Comparison of ENCODE assay signal across 28 mouse cellular contexts in the genomic region with DNA sequence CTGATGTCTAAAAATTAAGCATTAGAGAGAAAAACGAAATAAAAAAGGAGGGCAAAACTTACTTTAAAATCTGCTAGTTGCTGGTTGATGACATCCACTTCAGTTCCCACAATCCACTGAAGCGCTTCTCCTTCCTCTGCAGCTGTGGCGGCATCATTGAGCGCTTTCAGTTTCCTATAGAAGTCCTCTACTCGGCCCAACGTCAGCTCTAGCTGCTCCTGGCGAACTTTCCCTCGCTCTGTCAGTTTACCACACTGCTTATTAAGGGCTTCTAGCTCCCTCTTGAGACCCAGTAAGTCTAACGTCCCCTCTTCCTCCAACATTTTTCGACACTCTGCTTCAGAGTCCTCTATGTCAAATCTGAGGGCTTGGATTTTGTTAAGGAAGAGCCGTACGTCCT.
DNase-seq lines count a peak whose midpoint lies in the region; ATAC-seq and TF ChIP-seq lines count a peak whose summit lies in the region.
"Had no signal": no experiment of that assay in that cellular context is flagged by ENCODE, and none has a peak within 500 bp of the region (broad histone marks: within the 10 kb centered on the region; RNA-seq: fewer than 3 reads in every experiment).

No protein-coding gene starts in this region.

- H3K4me2 ChIP-seq in intestine, postnatal 0 days (replicated peaks; ENCODE audit: low read depth): no peak overlapping the region
- no peak overlapping the region for H3K4me2 ChIP-seq in intestine, embryonic 15.5 days (replicated peaks)
- no peak overlapping the region for H3K4me2 ChIP-seq in CH12.LX (ENCODE audit: insufficient read depth, low read depth, poor library complexity, severe bottlenecking)
- H3K4me2 ChIP-seq in forebrain, embryonic 13.5 days: no peak overlapping the region
- H3K4me2 ChIP-seq in hindbrain, embryonic 14.5 days (replicated peaks): no peak overlapping the region
- H3K4me2 ChIP-seq: embryonic facial prominence, embryonic 12.5 days; embryonic facial prominence, embryonic 15.5 days; forebrain, embryonic 15.5 days; heart, embryonic 12.5 days; heart, embryonic 15.5 days; hindbrain, embryonic 13.5 days had no signal

- no peak overlapping the region for H3K27ac ChIP-seq in intestine, postnatal 0 days (ENCODE audit: low read depth, low read length)
- H3K27ac ChIP-seq in intestine, embryonic 15.5 days: no peak overlapping the region
- H3K27ac ChIP-seq in CH12.LX (ENCODE audit: insufficient read depth, low read depth): no peak overlapping the region
- peak overlapping the region; percentile 1; the same call in 1 of the 2 replicates for H3K27ac ChIP-seq in small intestine, adult 2 months (ENCODE audit: insufficient read depth, low read depth, low read length)
- no peak overlapping the region for H3K27ac ChIP-seq in forebrain, embryonic 13.5 days
- H3K27ac ChIP-seq in hindbrain, embryonic 14.5 days: no peak overlapping the region
- H3K27ac ChIP-seq: embryonic facial prominence, embryonic 12.5 days; embryonic facial prominence, embryonic 15.5 days; forebrain, embryonic 15.5 days; heart, embryonic 15.5 days; hindbrain, embryonic 10.5 days; hindbrain, embryonic 13.5 days; hindbrain, postnatal 0 days had no signal

- H3K9ac ChIP-seq in intestine, postnatal 0 days (ENCODE audit: low read depth, low read length): no peak overlapping the region
- no peak overlapping the region for H3K9ac ChIP-seq in intestine, embryonic 15.5 days
- H3K9ac ChIP-seq in CH12.LX (ENCODE audit: insufficient read depth, low read depth): no peak overlapping the region
- H3K9ac ChIP-seq in forebrain, embryonic 13.5 days: no peak overlapping the region
- no peak overlapping the region for H3K9ac ChIP-seq in hindbrain, embryonic 14.5 days
- H3K9ac ChIP-seq: embryonic facial prominence, embryonic 12.5 days; embryonic facial prominence, embryonic 15.5 days; forebrain, embryonic 15.5 days; heart, embryonic 12.5 days; heart, embryonic 15.5 days; hindbrain, embryonic 13.5 days had no signal

- H3K36me3 ChIP-seq in intestine, postnatal 0 days (ENCODE audit: control insufficient read depth, insufficient read depth): peaks cover 41% of the 10 kb centered on the region
- H3K36me3 ChIP-seq in intestine, embryonic 15.5 days: peaks cover 21% of the 10 kb centered on the region
- peaks cover 31 to 84% of the 10 kb centered on the region in 2 experiments for H3K36me3 ChIP-seq in CH12.LX (replicated peaks in 1 of 2; ENCODE audit: control insufficient read depth in 1 of 2, insufficient read depth in 1 of 2, low read length in 1 of 2)
- peaks cover 24% of the 10 kb centered on the region for H3K36me3 ChIP-seq in small intestine, adult 2 months (ENCODE audit: control insufficient read depth, insufficient read depth, low read length)
- H3K36me3 ChIP-seq in forebrain, embryonic 13.5 days (ENCODE audit: poor library complexity, severe bottlenecking): peaks cover 69% of the 10 kb centered on the region
- peaks cover 76% of the 10 kb centered on the region for H3K36me3 ChIP-seq in hindbrain, embryonic 14.5 days (replicated peaks; ENCODE audit: control insufficient read depth, insufficient read depth)

- in situ Hi-C loops in CH12.LX (cut with MboI; ENCODE audit: low pct_ligation_motif_present, low pct_unique_long_range_greater_than_20kb, low sequenced_read_pairs): no loop called here

- H3K27me3 ChIP-seq in intestine, postnatal 0 days (replicated peaks; ENCODE audit: control insufficient read depth, insufficient read depth, low read length): no peaks in the 10 kb centered on the region
- H3K27me3 ChIP-seq in intestine, embryonic 15.5 days (replicated peaks): no peaks in the 10 kb centered on the region
- H3K27me3 ChIP-seq in CH12.LX (replicated peaks): no peaks in the 10 kb centered on the region
- H3K27me3 ChIP-seq in small intestine, adult 2 months (ENCODE audit: control insufficient read depth, insufficient read depth, low read length): no peaks in the 10 kb centered on the region
- H3K27me3 ChIP-seq in forebrain, embryonic 13.5 days: no peaks in the 10 kb centered on the region
- no peaks in the 10 kb centered on the region for H3K27me3 ChIP-seq in hindbrain, embryonic 14.5 days (ENCODE audit: control insufficient read depth, insufficient read depth, low read length)
- H3K27me3 ChIP-seq: embryonic facial prominence, embryonic 12.5 days; embryonic facial prominence, embryonic 15.5 days; forebrain, embryonic 15.5 days; heart, embryonic 12.5 days; heart, embryonic 15.5 days; hindbrain, embryonic 13.5 days; Patski had no signal

- no peak for TF ChIP-seq EP300 in CH12.LX (IDR thresholded peaks at IDR 0.05; ENCODE audit: low read length)

- no peak for TF ChIP-seq POLR2A in lung, adult 2 months (IDR thresholded peaks at IDR 0.05; ENCODE audit: borderline replicate concordance, extremely low read depth, low read depth, low read length)
- TF ChIP-seq POLR2A in CH12.LX (IDR thresholded peaks at IDR 0.05; ENCODE audit: low read depth, low read length): no peak
- TF ChIP-seq POLR2A in small intestine, adult 2 months (IDR thresholded peaks at IDR 0.05; ENCODE audit: low read depth, low read length): no peak

- no peaks in the 10 kb centered on the region for H3K9me3 ChIP-seq in intestine, postnatal 0 days (ENCODE audit: control insufficient read depth)
- H3K9me3 ChIP-seq in intestine, embryonic 15.5 days: no peaks in the 10 kb centered on the region
- H3K9me3 ChIP-seq in CH12.LX (replicated peaks; ENCODE audit: low read length): no peaks in the 10 kb centered on the region
- no peaks in the 10 kb centered on the region for H3K9me3 ChIP-seq in forebrain, embryonic 13.5 days (replicated peaks)
- H3K9me3 ChIP-seq in hindbrain, embryonic 14.5 days (ENCODE audit: control insufficient read depth, low read length): no peaks in the 10 kb centered on the region
- H3K9me3 ChIP-seq: embryonic facial prominence, embryonic 12.5 days; embryonic facial prominence, embryonic 15.5 days; forebrain, embryonic 15.5 days; G1E; heart, embryonic 12.5 days; heart, embryonic 15.5 days; hindbrain, embryonic 10.5 days; hindbrain, embryonic 13.5 days had no signal

- TF ChIP-seq RAD21 in CH12.LX (IDR thresholded peaks at IDR 0.05; ENCODE audit: low read depth, low read length): peak; percentile 36

- no peaks in the 10 kb centered on the region for H3K4me1 ChIP-seq in intestine, postnatal 0 days (replicated peaks; ENCODE audit: control insufficient read depth, insufficient read depth, low read length)
- no peaks in the 10 kb centered on the region for H3K4me1 ChIP-seq in intestine, embryonic 15.5 days (replicated peaks)
- H3K4me1 ChIP-seq in lung, adult 2 months (ENCODE audit: control insufficient read depth, insufficient read depth, low read length): peaks cover 19% of the 10 kb centered on the region
- H3K4me1 ChIP-seq in CH12.LX (ENCODE audit: control insufficient read depth in 1 of 2, insufficient read depth in 2 of 2): peaks cover 0 to 31% of the 10 kb centered on the region in 2 experiments; a peak in 2 of 4 replicates
- H3K4me1 ChIP-seq in small intestine, adult 2 months (ENCODE audit: control insufficient read depth, insufficient read depth, insufficient read length, low read length): peaks cover 4% of the 10 kb centered on the region; the same call in 1 of the 2 replicates
- H3K4me1 ChIP-seq in forebrain, embryonic 13.5 days: no peaks in the 10 kb centered on the region
- no peaks in the 10 kb centered on the region for H3K4me1 ChIP-seq in hindbrain, embryonic 14.5 days (replicated peaks; ENCODE audit: control insufficient read depth, insufficient read depth, low read length)
- H3K4me1 ChIP-seq: embryonic facial prominence, embryonic 12.5 days; hindbrain, embryonic 13.5 days had no signal

- no peak overlapping the region for H3K4me3 ChIP-seq in intestine, postnatal 0 days (ENCODE audit: low read depth, low read length)
- H3K4me3 ChIP-seq in intestine, embryonic 15.5 days (replicated peaks): no peak overlapping the region
- H3K4me3 ChIP-seq in lung, adult 2 months (replicated peaks; ENCODE audit: extremely low read depth, low read depth, low read length): no peak overlapping the region
- no peak overlapping the region for H3K4me3 ChIP-seq in CH12.LX (replicated peaks in 1 of 3; ENCODE audit: low read depth in 2 of 3, low read length in 2 of 3, poor library complexity in 1 of 3)
- H3K4me3 ChIP-seq in small intestine, adult 2 months (ENCODE audit: low read depth, low read length): no peak overlapping the region
- no peak overlapping the region for H3K4me3 ChIP-seq in forebrain, embryonic 13.5 days
- H3K4me3 ChIP-seq in hindbrain, embryonic 14.5 days (replicated peaks; ENCODE audit: low read length): no peak overlapping the region
- H3K4me3 ChIP-seq: embryonic facial prominence, embryonic 12.5 days; embryonic facial prominence, embryonic 15.5 days; forebrain, embryonic 15.5 days; heart, embryonic 12.5 days; heart, embryonic 15.5 days; hindbrain, embryonic 10.5 days; hindbrain, embryonic 13.5 days had no signal

- 72% methylated on average over 12 of the region's 12 CpGs for WGBS in intestine, postnatal 0 days
- 78% methylated on average over 12 of the region's 12 CpGs for WGBS in intestine, embryonic 15.5 days
- 67% methylated on average over 12 of the region's 12 CpGs for WGBS in lung, adult 2 months
- 78% methylated on average over 12 of the region's 12 CpGs for whole genome bisulfite sequencing in small intestine, adult 2 months
- 86% methylated on average over 12 of the region's 12 CpGs for WGBS in forebrain, embryonic 13.5 days
- WGBS in hindbrain, embryonic 14.5 days: 86% methylated on average over 12 of the region's 12 CpGs

- TF ChIP-seq CTCF in intestine, postnatal 0 days (IDR thresholded peaks at IDR 0.05; ENCODE audit: low read depth): peak; percentile 38
- TF ChIP-seq CTCF in lung, adult 2 months (IDR thresholded peaks at IDR 0.05; ENCODE audit: insufficient read depth, low read length): no peak
- peak in 1 of 2 experiments; percentile 30; a peak in 1 of 4 replicates for TF ChIP-seq CTCF in CH12.LX (conservative IDR thresholded peaks at IDR 0.05 in 1 of 2, IDR thresholded peaks at IDR 0.05 in 1 of 2; ENCODE audit: low read depth in 2 of 2, low read length in 2 of 2)
- peak; percentile 13; the same call in 1 of the 2 replicates for TF ChIP-seq CTCF in small intestine, adult 2 months (IDR thresholded peaks at IDR 0.05; ENCODE audit: extremely low read depth, insufficient read length, insufficient replicate concordance, low read depth, low read length)

- no peak for ATAC-seq in intestine, postnatal 0 days
- ATAC-seq in intestine, embryonic 15.5 days: no peak
- no peak for ATAC-seq in forebrain, embryonic 13.5 days
- no peak for ATAC-seq in hindbrain, embryonic 14.5 days (ENCODE audit: low FRiP score)
- ATAC-seq: forebrain, embryonic 15.5 days; hindbrain, postnatal 0 days; inflammation-experienced regulatory T-cells, adult 6 months; Patski had no signal

- 0 out of 2 replicates have a peak, but pooled peaks cover 2% of the 10 kb centered on the region for H3K79me2 ChIP-seq in CH12.LX (replicated peaks; ENCODE audit: control insufficient read depth, extremely low read depth, insufficient read depth, poor library complexity, severe bottlenecking)

- dilution Hi-C loops in CH12.LX (cut with MboI; ENCODE audit: extremely low pct_ligation_motif_present, extremely low pct_unique_long_range_greater_than_20kb, low sequenced_read_pairs): no loop called here

- peak; percentile 23 for DNase-seq in lung, postnatal 10 days
- no peak for DNase-seq in lung, adult 2 months
- DNase-seq in CH12.LX (ENCODE audit: extremely low read depth): peak; percentile 42
- DNase-seq in hindbrain, embryonic 14.5 days (ENCODE audit: low spot score): no peak
- DNase-seq: adrenal gland, postnatal 10 days; adrenal gland, postnatal 36 days; cerebellum, adult 18-20 months; cerebellum, adult 9-10 months; cerebellum, postnatal 14 days; gastrocnemius, postnatal 10 days; gastrocnemius, postnatal 36 days; heart, postnatal 10 days; heart, postnatal 36 days had no signal

Comparison
In these comparisons a context has a peak if more than half of its experiments do, and no peak if none do; other contexts are left out.
1. DNase-seq: peak in lung, postnatal 10 days (single experiment) and CH12.LX (single experiment); none in lung, adult 2 months (single experiment) and hindbrain, embryonic 14.5 days (single experiment).